Mouse (Mus musculus): ENCODE measurements around the gene Pakap.

DNA sequence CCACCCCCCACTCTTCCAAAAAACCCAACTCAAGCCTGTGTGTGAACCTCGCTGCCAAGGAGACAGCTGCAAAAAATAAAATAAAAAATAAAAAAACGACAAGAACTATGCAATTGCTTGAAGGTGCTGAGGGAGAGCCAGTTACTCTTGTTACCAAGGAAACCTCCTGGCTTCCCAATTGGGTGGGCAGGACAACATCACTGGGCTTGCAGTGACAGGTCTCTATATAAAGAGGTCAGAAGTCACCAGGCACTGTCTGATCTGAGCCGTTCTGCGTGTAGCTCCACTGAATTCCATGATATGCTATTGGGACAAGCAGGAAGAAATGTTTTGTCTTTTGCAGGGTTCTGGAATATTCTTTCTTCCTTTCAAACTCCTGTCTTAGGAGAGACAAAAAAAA, 148.8 kb downstream of the Pakap start:
- TF ChIP-seq POLR2A (IDR thresholded peaks at IDR 0.05; ENCODE audit: insufficient read depth, low read depth, low read length) (no peak), CTCF (IDR thresholded peaks at IDR 0.05; ENCODE audit: insufficient read depth, low read depth, low read length) (no peak)
